Mouse (Mus musculus) midbrain, embryonic 10.5 days (tissue): Measurements from ENCODE around the gene Sumf1. TPM values are rescaled to one million over a fixed set of nuclear protein-coding genes. Genes with fewer than 3 reads are reported as not detected.

Source experiments
- DNase-seq: peaks from one replicate; pipeline ENCODE4 v3.0.0-alpha.2; 2017; ENCODE audit warnings: low spot score
- H3K27ac ChIP-seq: fragments of 300-500 bp; sonication (generic); replicated peaks from 2 replicates; pipeline ENCODE4 v1.5.1; 2016; ENCODE audit warnings: mild to moderate bottlenecking
- H3K27me3 ChIP-seq: fragments of 300-500 bp; sonication (generic); 2 replicates; pipeline ENCODE4 v1.6.1; 2016; ENCODE audit warnings: low read depth, mild to moderate bottlenecking; ENCODE audit not compliant: poor library complexity, severe bottlenecking
- H3K36me3 ChIP-seq: fragments of 300-500 bp; sonication (generic); 2 replicates; pipeline ENCODE4 v1.6.1; 2016; ENCODE audit warnings: mild to moderate bottlenecking, moderate library complexity
- H3K4me1 ChIP-seq: fragments of 300-500 bp; sonication (generic); 2 replicates; pipeline ENCODE4 v1.6.1; 2016
- H3K4me3 ChIP-seq: fragments of 300-500 bp; sonication (generic); 2 replicates; pipeline ENCODE4 v1.5.1; 2016; ENCODE audit warnings: mild to moderate bottlenecking, moderate library complexity
- H3K9me3 ChIP-seq: fragments of 300-500 bp; sonication (generic); replicated peaks from 2 replicates; pipeline ENCODE4 v1.6.1; 2016; ENCODE audit warnings: mild to moderate bottlenecking
- WGBS: fragments of 180-500 bp; shearing (Covaris S2); methylation state at CpG from one replicate; pipeline ENCODE4 v1.1.7; 2016; 5-methylcytosine and 5-hydroxymethylcytosine counted together
- polyA plus RNA-seq: library from polyadenylated mRNA; unstranded; fragments of >200 nt; fragmentation: Nextera tagmentation; extraction: Ambion mirVana; gene quantifications from 2 replicates; pipeline ENCODE4 v1.2.1, GENCODE M21; 2016

The Sumf1 gene
- polyA plus RNA-seq, 1 experiment from 2014 or later, result 11.4 TPM

- peak; percentile 96 for DNase-seq
- Histone ChIP-seq H3K4me3 (peak within 1 kb of the TSS; percentile 66), H3K27me3 (no peaks in the 10 kb centered on the region), H3K4me1 (no peaks in the 10 kb centered on the region), H3K27ac (peak within 1 kb of the TSS; percentile 91), H3K9me3 (no peaks in the 10 kb centered on the region), H3K36me3 (no peaks in the 10 kb centered on the region)
- under 1% methylated on average over 24 of the region's 24 CpGs for WGBS
These were observed 120.4 kb downstream of the Sumf1 start, which contains the start of gene Setmar for GRCm38 (mm10) chr6:108064918-108065526. Setmar (plus strand) TSS chr6:108065045.

- Histone ChIP-seq H3K27ac (no peak overlapping the region), H3K4me3 (no peak overlapping the region), H3K36me3 (no peaks in the 10 kb centered on the region), H3K4me1 (no peaks in the 10 kb centered on the region), H3K27me3 (no peaks in the 10 kb centered on the region), H3K9me3 (no peaks in the 10 kb centered on the region)
- DNase-seq, result no peak
- WGBS, result 82% methylated on average over 3 of the region's 3 CpGs
These were observed 124.3 kb downstream of the Sumf1 start for GRCm38 (mm10) chr6:108061121-108061520.

- Histone ChIP-seq H3K36me3 (no peaks in the 10 kb centered on the region), H3K4me1 (no peaks in the 10 kb centered on the region), H3K27me3 (no peaks in the 10 kb centered on the region), H3K9me3 (no peaks in the 10 kb centered on the region), H3K27ac (no peak overlapping the region), H3K4me3 (no peak overlapping the region)
- WGBS, result 91% methylated on average over 5 of the region's 5 CpGs
- no peak for DNase-seq
These were observed 127.3 kb downstream of the Sumf1 start for GRCm38 (mm10) chr6:108058066-108058465.

- H3K36me3 ChIP-seq, result no peaks in the 10 kb centered on the region
- 73% methylated on average over 4 of the region's 4 CpGs for WGBS
- no peaks in the 10 kb centered on the region for H3K9me3 ChIP-seq
- H3K27me3 ChIP-seq, result no peaks in the 10 kb centered on the region
- DNase-seq, result no peak
- no peak overlapping the region for H3K27ac ChIP-seq
- no peak overlapping the region for H3K4me3 ChIP-seq
- no peaks in the 10 kb centered on the region for H3K4me1 ChIP-seq
These were observed 128.0 kb downstream of the Sumf1 start for GRCm38 (mm10) chr6:108057353-108057752.

Other genes with a start within 250 kb of the Sumf1 start
- 7.0 and 7.3 TPM in 2 replicates for gene Setmar, start 120.5 kb downstream of the Sumf1 start, polyA plus RNA-seq
- gene Itpr1, start 27.5 kb upstream of the Sumf1 start, polyA plus RNA-seq, result 6.5 and 7.2 TPM in 2 replicates